Mouse (Mus musculus): ENCODE data around the gene Mbd6.

DNA sequence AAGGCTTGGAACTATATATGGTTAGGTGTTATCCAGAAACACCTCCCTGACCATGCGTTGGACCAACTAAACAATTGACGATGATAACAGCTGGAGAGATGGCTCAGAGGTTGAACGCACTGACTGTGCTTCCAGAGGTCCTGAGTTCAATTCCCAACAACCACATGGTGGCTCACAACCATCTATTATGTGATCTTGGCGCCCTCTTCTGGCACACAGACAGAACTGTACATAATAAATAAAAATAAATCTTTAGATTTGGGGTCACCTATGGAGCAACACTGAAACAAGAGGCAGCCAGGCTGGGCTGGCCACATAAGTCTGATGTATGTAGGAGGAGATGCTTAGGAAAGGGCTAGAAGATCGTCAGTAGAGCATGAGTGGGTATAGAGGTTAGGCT, 44.3 kb upstream of the Mbd6 start:
- no peak for TF ChIP-seq TAL1 (conservative IDR thresholded peaks at IDR 0.05; ENCODE audit: low read depth, low read length)
- no peak for TF ChIP-seq GATA2 (IDR thresholded peaks at IDR 0.05; ENCODE audit: borderline replicate concordance, low read depth, low read length)
- no peak for TF ChIP-seq CTCF (IDR thresholded peaks at IDR 0.05; ENCODE audit: low read depth, low read length)
